Mouse (Mus musculus) heart, postnatal 0 days (tissue): Measurements from ENCODE around the gene Tpm1. TPM values are rescaled to one million over a fixed set of nuclear protein-coding genes. Genes with fewer than 3 reads are reported as not detected.

Experiments
- ATAC-seq: fragments of 200-750 bp; cut with Nextera tagmentation; 2 replicates; pipeline ENCODE4 v1.8.0; 2017; ENCODE audit warnings: low read depth, moderate number of reproducible peaks, moderate library complexity; ENCODE audit not compliant: insufficient read depth
- DNase-seq: peaks from one replicate; pipeline ENCODE4 v3.0.0-alpha.2; 2016; ENCODE audit warnings: low spot score
- H3K27ac ChIP-seq: fragments of 300-500 bp; sonication (generic); 2 replicates; pipeline ENCODE4 v1.5.1; 2014; ENCODE audit warnings: low read depth, mild to moderate bottlenecking
- H3K27me3 ChIP-seq: fragments of 300-500 bp; sonication (generic); 2 replicates; pipeline ENCODE4 v1.6.1; 2014; ENCODE audit warnings: low read length, mixed read lengths; ENCODE audit not compliant: control insufficient read depth, insufficient read depth
- H3K36me3 ChIP-seq: fragments of 300-500 bp; sonication (generic); replicated peaks from 2 replicates; pipeline ENCODE4 v1.6.1; 2014; ENCODE audit warnings: low read length, mixed read lengths; ENCODE audit not compliant: control insufficient read depth, insufficient read depth
- H3K4me1 ChIP-seq: fragments of 300-500 bp; sonication (generic); 2 replicates; pipeline ENCODE4 v1.6.1; 2014; ENCODE audit warnings: antibody characterized with exemption; ENCODE audit not compliant: control insufficient read depth, insufficient read depth
- H3K4me2 ChIP-seq: fragments of 300-500 bp; sonication (generic); 2 replicates; pipeline ENCODE4 v1.6.1; 2014; ENCODE audit warnings: low read depth, mild to moderate bottlenecking, low read length, moderate library complexity
- H3K4me3 ChIP-seq: fragments of 300-500 bp; sonication (generic); 2 replicates; pipeline ENCODE4 v1.5.1; 2014; ENCODE audit warnings: low read depth, low read length
- H3K9ac ChIP-seq: fragments of 300-500 bp; sonication (generic); replicated peaks from 2 replicates; pipeline ENCODE4 v1.6.1; 2014; ENCODE audit warnings: low read depth, low read length, mixed read lengths
- H3K9me3 ChIP-seq: fragments of 300-500 bp; sonication (generic); replicated peaks from 2 replicates; pipeline ENCODE4 v1.6.1; 2016; ENCODE audit warnings: low read length; ENCODE audit not compliant: control insufficient read depth
- CTCF ChIP-seq: IDR thresholded peaks from 2 replicates; pipeline ENCODE4 v1.5.1; 2016; ENCODE audit warnings: antibody characterized with exemption, control low read depth, low read depth
- EP300 ChIP-seq: IDR thresholded peaks from 2 replicates; pipeline ENCODE4 v1.6.1; 2016; ENCODE audit warnings: antibody characterized with exemption, low read depth
- WGBS: fragments of 180-500 bp; shearing (Covaris S2); extraction: QIAGEN DNeasy Blood & Tissue Kit; methylation state at CpG from one replicate; pipeline ENCODE4 v1.1.7; 2014; 5-methylcytosine and 5-hydroxymethylcytosine counted together
- polyA plus RNA-seq: library from polyadenylated mRNA; unstranded; fragments of >200 nt; fragmentation: Nextera tagmentation; extraction: Ambion mirVana; gene quantifications from 2 replicates; pipeline ENCODE4 v1.2.1, GENCODE M21; 2015
- total RNA-seq: library from RNA; depleted of rRNA; stranded (reverse); fragments of >200 nt; gene quantifications from 2 replicates; pipeline ENCODE4 v1.2.3, GENCODE M21; 2014; ENCODE audit warnings: low replicate concordance

The Tpm1 gene
- total and polyA plus RNA-seq, 2 experiments from 2014 or later, result 3,533 to 10,309 TPM

- H3K4me1 ChIP-seq, result peaks cover 33% of the 10 kb centered on the region
- peaks cover 96% of the 10 kb centered on the region for H3K36me3 ChIP-seq
- peak overlapping the region; percentile 81 for H3K27ac ChIP-seq
- DNase-seq (no peak), ATAC-seq (no peak)
- no peak overlapping the region for H3K4me3 ChIP-seq
- no peak overlapping the region for H3K9ac ChIP-seq
- H3K9me3 ChIP-seq, result no peaks in the 10 kb centered on the region
- no peak overlapping the region for H3K4me2 ChIP-seq
- H3K27me3 ChIP-seq, result no peaks in the 10 kb centered on the region
- TF ChIP-seq EP300 (no peak), CTCF (no peak)
- 55% methylated on average over 12 of the region's 12 CpGs for WGBS
These were observed 13.2 kb downstream of the Tpm1 start for GRCm38 (mm10) chr9:67035957-67036451.

- Histone ChIP-seq H3K27ac (no peak overlapping the region), H3K4me3 (no peak overlapping the region), H3K4me1 (peaks cover 21% of the 10 kb centered on the region), H3K9me3 (no peaks in the 10 kb centered on the region), H3K9ac (no peak overlapping the region), H3K4me2 (no peak overlapping the region), H3K27me3 (no peaks in the 10 kb centered on the region), H3K36me3 (peaks cover 96% of the 10 kb centered on the region)
- no peak for ATAC-seq
- WGBS, result 86% methylated on average over 4 of the region's 4 CpGs
- no peak for DNase-seq
- TF ChIP-seq EP300, result no peak
- TF ChIP-seq CTCF, result peak; percentile 27
These were observed 14.5 kb downstream of the Tpm1 start for GRCm38 (mm10) chr9:67034677-67035076.

- Histone ChIP-seq H3K27me3 (no peaks in the 10 kb centered on the region), H3K4me1 (peaks cover 12% of the 10 kb centered on the region), H3K9ac (no peak overlapping the region), H3K36me3 (peaks cover 97% of the 10 kb centered on the region), H3K9me3 (no peaks in the 10 kb centered on the region), H3K4me3 (no peak overlapping the region), H3K27ac (0 out of 2 replicates have a peak overlapping the region, but pooled peaks have one; percentile 5), H3K4me2 (no peak overlapping the region)
- 63% methylated on average over 10 of the region's 10 CpGs for WGBS
- TF ChIP-seq CTCF (no peak), EP300 (no peak)
- ATAC-seq, result no peak
- no peak for DNase-seq
These were observed 16.2 kb downstream of the Tpm1 start for GRCm38 (mm10) chr9:67033016-67033415.

GRCm38 (mm10) chr9:67032611-67033010 lies 16.6 kb downstream of the Tpm1 start:
- TF ChIP-seq EP300 (no peak), CTCF (no peak)
- Histone ChIP-seq H3K4me1 (peaks cover 12% of the 10 kb centered on the region; the same call in 1 of the 2 replicates), H3K9ac (no peak overlapping the region), H3K9me3 (no peaks in the 10 kb centered on the region), H3K4me2 (no peak overlapping the region), H3K36me3 (peaks cover 97% of the 10 kb centered on the region), H3K27ac (no peak overlapping the region), H3K4me3 (no peak overlapping the region), H3K27me3 (no peaks in the 10 kb centered on the region)
- ATAC-seq (no peak), DNase-seq (no peak)
- WGBS, result 74% methylated on average over 15 of the region's 15 CpGs

GRCm38 (mm10) chr9:67029518-67029917 lies 19.7 kb downstream of the Tpm1 start:
- Histone ChIP-seq H3K27ac (no peak overlapping the region), H3K4me3 (no peak overlapping the region), H3K4me1 (no peaks in the 10 kb centered on the region), H3K9ac (no peak overlapping the region), H3K27me3 (no peaks in the 10 kb centered on the region), H3K36me3 (peaks cover 84% of the 10 kb centered on the region), H3K4me2 (no peak overlapping the region), H3K9me3 (no peaks in the 10 kb centered on the region)
- DNase-seq (no peak), ATAC-seq (no peak)
- WGBS, result 63% methylated on average over 13 of the region's 13 CpGs
- TF ChIP-seq EP300 (no peak), CTCF (no peak)

GRCm38 (mm10) chr9:67028929-67029328 lies 20.3 kb downstream of the Tpm1 start:
- DNase-seq (no peak), ATAC-seq (no peak)
- Histone ChIP-seq H3K36me3 (peaks cover 78% of the 10 kb centered on the region), H3K27ac (no peak overlapping the region), H3K9ac (no peak overlapping the region), H3K27me3 (no peaks in the 10 kb centered on the region), H3K4me1 (no peaks in the 10 kb centered on the region), H3K4me2 (no peak overlapping the region), H3K4me3 (no peak overlapping the region), H3K9me3 (no peaks in the 10 kb centered on the region)
- 45% methylated on average over 4 of the region's 4 CpGs for WGBS
- TF ChIP-seq CTCF (no peak), EP300 (no peak)
